Mouse (Mus musculus) small intestine, adult 2 months (tissue): Measurements from ENCODE around the gene Zscan5b.
"Not testable (repeated sequence)": the region's sequence is repeated elsewhere in the genome, so short reads cannot be mapped to it uniquely, and the experiment has no call there.

Experiments
- CTCF ChIP-seq: fragments of 200-500 bp; IDR thresholded peaks from 2 replicates; pipeline ENCODE4 v1.5.1; 2012; ENCODE audit warnings: low read depth, mild to moderate bottlenecking, control low read depth, inconsistent platforms, low read length, moderate library complexity, mixed read lengths; ENCODE audit not compliant: insufficient replicate concordance, insufficient read length; ENCODE audit errors: extremely low read depth
- POLR2A ChIP-seq: fragments of 200-500 bp; IDR thresholded peaks from 2 replicates; pipeline ENCODE4 v1.6.1; 2012; ENCODE audit warnings: low read depth, mild to moderate bottlenecking, control low read depth, inconsistent platforms, low read length, moderate library complexity

- not testable (repeated sequence) for TF ChIP-seq CTCF, POLR2A
These were observed 7.4 kb upstream of the Zscan5b start for GRCm38 (mm10) chr7:6214691-6215090.
